Comparison of ENCODE assay signal across 23 mouse cellular contexts in the genomic region with DNA sequence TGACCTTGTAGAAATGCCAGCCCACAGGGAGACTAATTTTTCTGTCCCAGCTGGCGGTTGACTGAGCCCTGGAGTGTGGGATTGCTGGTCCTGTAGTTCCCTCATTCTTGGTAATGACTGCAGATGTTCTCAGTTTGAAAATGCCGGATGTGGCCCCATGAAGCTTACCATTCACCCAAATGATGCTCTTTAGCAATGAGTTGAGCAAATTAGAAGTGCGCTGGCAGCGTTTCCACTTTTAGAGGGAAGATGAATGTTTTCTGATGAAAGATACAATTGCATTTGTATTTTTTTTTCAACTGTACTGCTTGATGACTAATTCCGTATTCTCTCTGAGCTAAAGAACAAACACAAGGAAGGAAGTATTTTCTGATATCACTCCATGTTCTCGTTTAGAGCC. TPM values are rescaled to one million over a fixed set of nuclear protein-coding genes. Genes with fewer than 3 reads are reported as not detected.
"Had no signal": no experiment of that assay in that cellular context is flagged by ENCODE, and none has a peak within 500 bp of the region (broad histone marks: within the 10 kb centered on the region; RNA-seq: fewer than 3 reads in every experiment).

No protein-coding gene starts in this region.

- H3K4me3 ChIP-seq: limb, embryonic 10.5 days; limb, embryonic 13.5 days; liver, embryonic 12.5 days; liver, embryonic 15.5 days; lung, embryonic 15.5 days; megakaryocyte, embryonic 14.5 days; midbrain, embryonic 10.5 days; midbrain, embryonic 13.5 days; myocyte; neural tube, embryonic 13.5 days had no signal

- H3K27ac ChIP-seq: limb, embryonic 10.5 days; limb, embryonic 13.5 days; liver, embryonic 12.5 days; liver, embryonic 15.5 days; lung, embryonic 15.5 days; midbrain, embryonic 10.5 days; midbrain, embryonic 13.5 days; neural tube, embryonic 13.5 days; stomach, postnatal 0 days had no signal

- DNase-seq: kidney, adult 18-20 months; kidney, adult 9 months; kidney, postnatal 14 days; kidney, postnatal 4 days; layer of hippocampus, postnatal 36 days; liver; lung, adult 18-20 months; lung, postnatal 10 days; lung, postnatal 36 days; thymus, adult 2 months; thymus, postnatal 14 days had no signal

RNA-seq across cellular contexts. Expression of a gene that starts 2.4 kb away (rescaled TPM):
- total RNA-seq: monocyte, adult 5-6 weeks had no signal
- polyA plus RNA-seq: myocyte had no signal
